Mouse (Mus musculus) liver, embryonic 18 days (tissue): ENCODE data around the gene Tsx. TPM values are rescaled to one million over a fixed set of nuclear protein-coding genes. Genes with fewer than 3 reads are reported as not detected.

ENCODE experiments used
- polyA plus RNA-seq: library from polyadenylated mRNA; depleted of rRNA; stranded (reverse); fragments of >200 nt; gene quantifications from 2 replicates; pipeline ENCODE4 v1.2.3, GENCODE M21; 2012; rRNA removed

The Tsx gene
- polyA plus RNA-seq = 0.06 TPM in 1 of 2 replicates, not detected in the other

DNA sequence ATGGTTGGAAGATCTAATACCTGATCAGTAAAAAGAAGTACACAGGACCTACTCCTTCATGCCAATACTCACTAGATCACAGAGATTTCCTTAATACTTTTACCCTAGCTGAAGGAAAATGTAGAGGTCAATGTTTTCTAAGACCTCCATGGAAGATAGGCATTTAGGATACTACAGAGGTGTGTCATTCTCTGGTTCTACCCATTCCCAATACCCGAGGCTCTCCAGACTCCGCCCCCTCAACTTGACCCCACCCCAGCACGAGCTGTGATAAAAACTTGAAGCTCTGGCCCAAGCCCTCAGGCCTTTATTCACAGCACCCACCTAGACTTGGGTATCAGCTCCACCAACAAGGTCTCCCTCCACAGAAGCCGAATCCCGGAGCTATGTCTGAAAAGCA is at the start of gene Tsx:
Gene Tsx, plus strand, starts transcription at position 301 of the 400 bp plus-strand sequence.

GRCm38 (mm10) chrX:103421710-103422109 is 7.4 kb downstream of the Tsx start, which contains the start of gene Gm26992:
Gene Gm26992, plus strand, starts transcription at chrX:103422010.

Other genes with a start within 250 kb of the Tsx start
- gene Nap1l2, start 227.8 kb upstream of the Tsx start, polyA plus RNA-seq = 0.02 TPM in 2 replicates
- not detected in 2 replicates for gene Cdx4, start 93.1 kb upstream of the Tsx start, polyA plus RNA-seq
- 0.25 and 0.29 TPM in 2 replicates for gene Chic1, start 58.0 kb upstream of the Tsx start, polyA plus RNA-seq
- 0.14 and 0.26 TPM in 2 replicates for gene Gm26992, start 7.5 kb downstream of the Tsx start, polyA plus RNA-seq
- gene Zcchc13, start 216.1 kb downstream of the Tsx start, polyA plus RNA-seq = not detected in 2 replicates